ENCODE assay signal across 7 mouse cellular contexts in genomic region chr9:41950991-41951451, GRCm38 (mm10).
A peak's percentile ranks its signal among the peaks of the same experiment; 100 is the strongest.
DNase-seq lines count a peak whose midpoint lies in the region; ATAC-seq and TF ChIP-seq lines count a peak whose summit lies in the region.

No protein-coding gene starts in this region.

- peak overlapping the region; percentile 70 for H3K4me2 ChIP-seq in embryonic facial prominence, embryonic 13.5 days
- peak overlapping the region; percentile 74 for H3K4me2 ChIP-seq in kidney, embryonic 14.5 days (replicated peaks; ENCODE audit: low read depth, low read length)
- peak overlapping the region; percentile 65 for H3K4me2 ChIP-seq in limb, embryonic 15.5 days
- H3K4me2 ChIP-seq in midbrain, postnatal 0 days (ENCODE audit: low read depth, low read length, poor library complexity, severe bottlenecking): peak overlapping the region; percentile 62

- peak; percentile 93 for TF ChIP-seq CTCF in midbrain, postnatal 0 days (IDR thresholded peaks at IDR 0.05)

- no peaks in the 10 kb centered on the region for H3K27me3 ChIP-seq in embryonic facial prominence, embryonic 13.5 days
- H3K27me3 ChIP-seq in heart, embryonic 10.5 days (ENCODE audit: insufficient read depth, poor library complexity, severe bottlenecking): no peaks in the 10 kb centered on the region
- H3K27me3 ChIP-seq in kidney, embryonic 14.5 days (ENCODE audit: control insufficient read depth, insufficient read depth, low read length): no peaks in the 10 kb centered on the region
- no peaks in the 10 kb centered on the region for H3K27me3 ChIP-seq in limb, embryonic 15.5 days
- no peaks in the 10 kb centered on the region for H3K27me3 ChIP-seq in midbrain, postnatal 0 days (ENCODE audit: insufficient read depth, low read length)

- H3K4me1 ChIP-seq in embryonic facial prominence, embryonic 13.5 days: peaks cover 39% of the 10 kb centered on the region
- peaks cover 38% of the 10 kb centered on the region for H3K4me1 ChIP-seq in heart, embryonic 10.5 days
- peaks cover 29% of the 10 kb centered on the region for H3K4me1 ChIP-seq in kidney, embryonic 14.5 days (ENCODE audit: control insufficient read depth, insufficient read depth, low read length)
- peaks cover 43% of the 10 kb centered on the region for H3K4me1 ChIP-seq in limb, embryonic 15.5 days
- H3K4me1 ChIP-seq in midbrain, postnatal 0 days (ENCODE audit: insufficient read depth, low read length): peaks cover 21% of the 10 kb centered on the region

- peak overlapping the region; percentile 48 for H3K4me3 ChIP-seq in embryonic facial prominence, embryonic 13.5 days
- peak overlapping the region; percentile 63 for H3K4me3 ChIP-seq in heart, embryonic 10.5 days
- H3K4me3 ChIP-seq in kidney, embryonic 14.5 days (ENCODE audit: low read length): peak overlapping the region; percentile 43
- peak overlapping the region; percentile 45 for H3K4me3 ChIP-seq in limb, embryonic 15.5 days
- H3K4me3 ChIP-seq in midbrain, postnatal 0 days (ENCODE audit: low read depth, low read length): peak overlapping the region; percentile 35

- no peaks in the 10 kb centered on the region for H3K9me3 ChIP-seq in embryonic facial prominence, embryonic 13.5 days
- no peaks in the 10 kb centered on the region for H3K9me3 ChIP-seq in heart, embryonic 10.5 days
- no peaks in the 10 kb centered on the region for H3K9me3 ChIP-seq in kidney, embryonic 14.5 days (ENCODE audit: control insufficient read depth, low read length)
- H3K9me3 ChIP-seq in limb, embryonic 15.5 days: no peaks in the 10 kb centered on the region
- no peaks in the 10 kb centered on the region for H3K9me3 ChIP-seq in midbrain, postnatal 0 days (ENCODE audit: low read length)

- peak overlapping the region; percentile 99 for H3K27ac ChIP-seq in embryonic facial prominence, embryonic 13.5 days
- H3K27ac ChIP-seq in heart, embryonic 10.5 days: peak overlapping the region; percentile 93
- H3K27ac ChIP-seq in kidney, embryonic 14.5 days (ENCODE audit: low read depth, low read length): peak overlapping the region; percentile 95
- peak overlapping the region; percentile 98 for H3K27ac ChIP-seq in limb, embryonic 15.5 days
- peak overlapping the region; percentile 90 for H3K27ac ChIP-seq in midbrain, postnatal 0 days (ENCODE audit: low read depth, low read length)

- WGBS in embryonic facial prominence, embryonic 13.5 days: under 1% methylated on average over 21 of the region's 21 CpGs
- under 1% methylated on average over 21 of the region's 21 CpGs for WGBS in heart, embryonic 10.5 days
- 0% methylated on average over 21 of the region's 21 CpGs for whole genome bisulfite sequencing in kidney, embryonic 14.5 days
- under 1% methylated on average over 21 of the region's 21 CpGs for WGBS in limb, embryonic 15.5 days
- WGBS in midbrain, postnatal 0 days: under 1% methylated on average over 21 of the region's 21 CpGs

- DNase-seq in adrenal gland, postnatal 4 days (ENCODE audit: low spot score in 2 of 2): peak; percentile 65 to 79
- DNase-seq in heart, embryonic 10.5 days (ENCODE audit: low spot score): peak; percentile 91
- peak; percentile 92 for DNase-seq in midbrain, postnatal 0 days (ENCODE audit: low spot score)
- DNase-seq in spleen, postnatal 14 days (ENCODE audit: low spot score in 2 of 2): peak; percentile 61 to 70

- H3K9ac ChIP-seq in embryonic facial prominence, embryonic 13.5 days: peak overlapping the region; percentile 83
- peak overlapping the region; percentile 69 for H3K9ac ChIP-seq in kidney, embryonic 14.5 days (ENCODE audit: low read depth, low read length)
- peak overlapping the region; percentile 44 for H3K9ac ChIP-seq in limb, embryonic 15.5 days
- H3K9ac ChIP-seq in midbrain, postnatal 0 days (replicated peaks; ENCODE audit: low read length, poor library complexity, severe bottlenecking): peak overlapping the region; percentile 55

- peak; percentile 77 for ATAC-seq in embryonic facial prominence, embryonic 13.5 days (ENCODE audit: insufficient number of reproducible peaks, insufficient read depth, low FRiP score, low TSS enrichment, low read depth)
- ATAC-seq in kidney, embryonic 14.5 days (ENCODE audit: low FRiP score, low TSS enrichment): peak; percentile 85
- ATAC-seq in limb, embryonic 15.5 days (ENCODE audit: insufficient number of reproducible peaks, low FRiP score, low TSS enrichment, low read depth): peak; percentile 80
- ATAC-seq in midbrain, postnatal 0 days (ENCODE audit: low FRiP score): peak; percentile 87

- H3K36me3 ChIP-seq in embryonic facial prominence, embryonic 13.5 days: no peaks in the 10 kb centered on the region
- H3K36me3 ChIP-seq in heart, embryonic 10.5 days: no peaks in the 10 kb centered on the region
- no peaks in the 10 kb centered on the region for H3K36me3 ChIP-seq in kidney, embryonic 14.5 days (ENCODE audit: control insufficient read depth, insufficient read depth, low read length)
- H3K36me3 ChIP-seq in limb, embryonic 15.5 days: no peaks in the 10 kb centered on the region
- no peaks in the 10 kb centered on the region for H3K36me3 ChIP-seq in midbrain, postnatal 0 days (ENCODE audit: insufficient read depth, low read length)

Comparison
In these comparisons a context has a peak if more than half of its experiments do, and no peak if none do; other contexts are left out.
1. Peak in every context shown above with its lines: DNase-seq, ATAC-seq, H3K4me3 ChIP-seq and H3K27ac ChIP-seq.